Mouse (Mus musculus): ENCODE data around the gene Pole4.

GRCm38 (mm10) chr6:82723321-82723720, 18.2 kb upstream of the Pole4 start:
- no peak for TF ChIP-seq CTCF (conservative IDR thresholded peaks at IDR 0.05 in 1 of 2, IDR thresholded peaks at IDR 0.05 in 1 of 2; ENCODE audit: low read depth in 2 of 2, low read length in 2 of 2)
- TF ChIP-seq USF2 (conservative IDR thresholded peaks at IDR 0.05; ENCODE audit: low read depth, low read length) = no peak
- TF ChIP-seq MYC (IDR thresholded peaks at IDR 0.05; ENCODE audit: low read depth, low read length) = no peak
- TF ChIP-seq MXI1 (IDR thresholded peaks at IDR 0.05; ENCODE audit: low read depth, low read length) = no peak
- TF ChIP-seq BHLHE40 (IDR thresholded peaks at IDR 0.05; ENCODE audit: low read depth, low read length) = no peak
- TF ChIP-seq EP300 (IDR thresholded peaks at IDR 0.05; ENCODE audit: low read length) = no peak
